Mouse (Mus musculus) neural tube, embryonic 15.5 days (tissue): ENCODE results near the gene Zfp335. TPM values are rescaled to one million over a fixed set of nuclear protein-coding genes. Genes with fewer than 3 reads are reported as not detected.

Source experiments
- polyA plus RNA-seq: library from polyadenylated mRNA; unstranded; fragments of >200 nt; fragmentation: Nextera tagmentation; extraction: Ambion mirVana; gene quantifications from 2 replicates; pipeline ENCODE4 v1.2.1, GENCODE M21; 2015

Gene Zfp335
- polyA plus RNA-seq, 1 experiment from 2014 or later, result 13.8 TPM

Other genes starting within 250 kb of the Zfp335 start
- gene Wfdc11, start 237.7 kb downstream of the Zfp335 start, polyA plus RNA-seq, result not detected in 2 replicates
- not detected in 2 replicates for gene Wfdc13, start 226.7 kb downstream of the Zfp335 start, polyA plus RNA-seq
- not detected in 2 replicates for gene Spint4, start 213.3 kb downstream of the Zfp335 start, polyA plus RNA-seq
- gene Spint5, start 196.5 kb downstream of the Zfp335 start, polyA plus RNA-seq, result not detected in 2 replicates
- 1.1 and 1.3 TPM in 2 replicates for gene Wfdc3, start 165.8 kb downstream of the Zfp335 start, polyA plus RNA-seq
- 51.0 and 56.4 TPM in 2 replicates for gene Dnttip1, start 165.8 kb downstream of the Zfp335 start, polyA plus RNA-seq
- 42.8 and 134 TPM in 2 replicates for gene Ube2c, start 141.9 kb downstream of the Zfp335 start, polyA plus RNA-seq
- gene Tnnc2, start 131.8 kb downstream of the Zfp335 start, polyA plus RNA-seq, result 27.5 and 55.6 TPM in 2 replicates
- 41.3 and 46.6 TPM in 2 replicates for gene Snx21, start 125.9 kb downstream of the Zfp335 start, polyA plus RNA-seq
- 24.1 and 26.4 TPM in 2 replicates for gene Acot8, start 106.9 kb downstream of the Zfp335 start, polyA plus RNA-seq
- gene Zswim3, start 106.7 kb downstream of the Zfp335 start, polyA plus RNA-seq, result 14.9 and 16.2 TPM in 2 replicates
- gene Zswim1, start 89.1 kb downstream of the Zfp335 start, polyA plus RNA-seq, result 23.7 and 25.4 TPM in 2 replicates
- gene Spata25, start 83.2 kb downstream of the Zfp335 start, polyA plus RNA-seq, result not detected in 2 replicates
- 99.9 and 113 TPM in 2 replicates for gene Ctsa, start 78.9 kb downstream of the Zfp335 start, polyA plus RNA-seq
- gene Neurl2, start 78.3 kb downstream of the Zfp335 start, polyA plus RNA-seq, result 6.8 and 7.1 TPM in 2 replicates
- 117 and 192 TPM in 2 replicates for gene Pltp, start 54.0 kb downstream of the Zfp335 start, polyA plus RNA-seq
- 79.9 and 85.2 TPM in 2 replicates for gene Pcif1, start 32.5 kb downstream of the Zfp335 start, polyA plus RNA-seq
- gene Mmp9, start 29.0 kb upstream of the Zfp335 start, polyA plus RNA-seq, result 23.8 and 25.6 TPM in 2 replicates
- gene Slc12a5, start 49.0 kb upstream of the Zfp335 start, polyA plus RNA-seq, result 53.6 and 61.8 TPM in 2 replicates
- 85.1 TPM in 2 replicates for gene Ncoa5, start 123.1 kb upstream of the Zfp335 start, polyA plus RNA-seq
- 6.9 and 11.0 TPM in 2 replicates for gene Cd40, start 143.9 kb upstream of the Zfp335 start, polyA plus RNA-seq
- gene 1700025C18Rik, start 179.0 kb upstream of the Zfp335 start, polyA plus RNA-seq, result not detected in 2 replicates